In genomic region chr15:82983416-82984026, GRCm38 (mm10) we compare ENCODE assay signal across 8 mouse cellular contexts. TPM values are rescaled to one million over a fixed set of nuclear protein-coding genes. Genes with fewer than 3 reads are reported as not detected.
DNase-seq lines count a peak whose midpoint lies in the region; ATAC-seq lines count a peak whose summit lies in the region.

No protein-coding gene starts in this region.

- peaks cover 12 to 37% of the 10 kb centered on the region in 2 experiments for H3K4me1 ChIP-seq in heart, embryonic 14.5 days (ENCODE audit: control insufficient read depth in 2 of 2, insufficient read depth in 2 of 2, low read length in 2 of 2)
- peaks cover 52% of the 10 kb centered on the region for H3K4me1 ChIP-seq in kidney, embryonic 16.5 days (ENCODE audit: insufficient read depth, low read length)
- peaks cover 62% of the 10 kb centered on the region for H3K4me1 ChIP-seq in neural tube, embryonic 12.5 days

- peak; percentile 55 to 70 for DNase-seq in cerebellum, postnatal 14 days
- no peak for DNase-seq in cerebellum, adult 8-10 months
- DNase-seq in embryo, embryonic 10.5 days (ENCODE audit: low spot score) = peak; percentile 78
- no peak for DNase-seq in ovary, adult 18-20 months (ENCODE audit: low spot score)

- H3K27ac ChIP-seq in heart, embryonic 14.5 days (replicated peaks in 1 of 2; ENCODE audit: control insufficient read depth in 1 of 2, insufficient read depth in 1 of 2, low read depth in 2 of 2, low read length in 2 of 2) = 0 out of 4 replicates have a peak overlapping the region, but pooled peaks of 1 of the 2 experiments have one; percentile 2
- peak overlapping the region; percentile 35; the same call in 1 of the 2 replicates for H3K27ac ChIP-seq in kidney, embryonic 16.5 days (ENCODE audit: low read length)
- peak overlapping the region; percentile 62 for H3K27ac ChIP-seq in neural tube, embryonic 12.5 days

- WGBS in heart, embryonic 14.5 days = 32% methylated on average over 9 of the region's 9 CpGs
- WGBS in kidney, embryonic 16.5 days = 17% methylated on average over 9 of the region's 9 CpGs
- 1% methylated on average over 9 of the region's 9 CpGs for WGBS in neural tube, embryonic 12.5 days

- H3K9ac ChIP-seq in heart, embryonic 14.5 days (ENCODE audit: low read length) = no peak overlapping the region
- H3K9ac ChIP-seq in kidney, embryonic 16.5 days (replicated peaks; ENCODE audit: low read length) = no peak overlapping the region
- peak overlapping the region; percentile 33; the same call in 1 of the 2 replicates for H3K9ac ChIP-seq in neural tube, embryonic 12.5 days

- 0 out of 2 replicates have a peak overlapping the region, but pooled peaks have one; percentile 22 for H3K4me2 ChIP-seq in heart, embryonic 14.5 days (ENCODE audit: low read length)
- no peak overlapping the region for H3K4me2 ChIP-seq in kidney, embryonic 16.5 days (replicated peaks; ENCODE audit: low read depth, low read length)
- H3K4me2 ChIP-seq in neural tube, embryonic 12.5 days (replicated peaks) = peak overlapping the region; percentile 53

- ATAC-seq in heart, embryonic 14.5 days (ENCODE audit: insufficient number of reproducible peaks, insufficient read depth, low FRiP score, low read depth) = no peak
- ATAC-seq in kidney, embryonic 16.5 days (ENCODE audit: low FRiP score, low TSS enrichment) = peak; percentile 77
- peak; percentile 51 for ATAC-seq in neural tube, embryonic 12.5 days (ENCODE audit: low FRiP score, low read depth)
- no peak for ATAC-seq in granulocyte monocyte progenitor cell, adult 5-6 weeks (replicated peaks; ENCODE audit: poor library complexity, severe bottlenecking)

- no peak overlapping the region for H3K4me3 ChIP-seq in heart, embryonic 14.5 days (ENCODE audit: control insufficient read depth in 1 of 2, insufficient read depth in 1 of 2, low read depth in 1 of 2, low read length in 2 of 2)
- H3K4me3 ChIP-seq in kidney, embryonic 16.5 days (ENCODE audit: low read length) = no peak overlapping the region
- H3K4me3 ChIP-seq in neural tube, embryonic 12.5 days = no peak overlapping the region

- H3K27me3 ChIP-seq in heart, embryonic 14.5 days (ENCODE audit: control insufficient read depth, insufficient read depth, low read length) = peaks cover 16% of the 10 kb centered on the region
- H3K27me3 ChIP-seq in kidney, embryonic 16.5 days (ENCODE audit: insufficient read depth, low read length) = peaks cover 14% of the 10 kb centered on the region
- H3K27me3 ChIP-seq in neural tube, embryonic 12.5 days (replicated peaks) = peaks cover 67% of the 10 kb centered on the region

- H3K9me3 ChIP-seq in heart, embryonic 14.5 days (ENCODE audit: control insufficient read depth, low read length) = no peaks in the 10 kb centered on the region
- H3K9me3 ChIP-seq in kidney, embryonic 16.5 days (ENCODE audit: low read length) = no peaks in the 10 kb centered on the region
- H3K9me3 ChIP-seq in neural tube, embryonic 12.5 days = no peaks in the 10 kb centered on the region

- H3K36me3 ChIP-seq in heart, embryonic 14.5 days (ENCODE audit: control insufficient read depth, insufficient read depth, low read length) = no peaks in the 10 kb centered on the region
- H3K36me3 ChIP-seq in kidney, embryonic 16.5 days (ENCODE audit: insufficient read depth, low read length) = no peaks in the 10 kb centered on the region
- H3K36me3 ChIP-seq in neural tube, embryonic 12.5 days = no peaks in the 10 kb centered on the region

RNA-seq across cellular contexts. Expression of gene Tcf20, which starts 4.2 kb away (rescaled TPM):
- 6.7 and 7.2 TPM in 2 replicates for polyA plus RNA-seq in heart, embryonic 14.5 days (2014; fragmentation: Nextera tagmentation; extraction: Ambion mirVana)
- 7.3 and 8.3 TPM in 2 replicates for polyA plus RNA-seq in kidney, embryonic 16.5 days (2015; fragmentation: Nextera tagmentation; extraction: Ambion mirVana)
- polyA plus RNA-seq in neural tube, embryonic 12.5 days (2016; fragmentation: Nextera tagmentation; extraction: Ambion mirVana) = 9.8 and 11.8 TPM in 2 replicates
- total RNA-seq in granulocyte monocyte progenitor cell, adult 5-6 weeks (2014; fragmentation: Nextera tagmentation) = 52.2 and 56.9 TPM in 2 replicates
- total RNA-seq in granulocyte monocyte progenitor cell, adult 5-6 weeks (2017) = 76.8 and 81.2 TPM in 2 replicates

RNA-seq across cellular contexts. Expression of gene Nfam1, which starts 49.6 kb away (rescaled TPM):
- 1.9 and 2.6 TPM in 2 replicates for polyA plus RNA-seq in heart, embryonic 14.5 days (2014; fragmentation: Nextera tagmentation; extraction: Ambion mirVana)
- polyA plus RNA-seq in kidney, embryonic 16.5 days (2015; fragmentation: Nextera tagmentation; extraction: Ambion mirVana) = 2.6 and 3.3 TPM in 2 replicates
- 2.4 and 2.9 TPM in 2 replicates for polyA plus RNA-seq in neural tube, embryonic 12.5 days (2016; fragmentation: Nextera tagmentation; extraction: Ambion mirVana)
- total RNA-seq in granulocyte monocyte progenitor cell, adult 5-6 weeks (2014; fragmentation: Nextera tagmentation) = 60.7 and 62.4 TPM in 2 replicates
- 45.3 and 52.8 TPM in 2 replicates for total RNA-seq in granulocyte monocyte progenitor cell, adult 5-6 weeks (2017)

Comparison
In these comparisons a context has a peak if more than half of its experiments do, and no peak if none do; other contexts are left out.
1. DNase-seq: peak in cerebellum, postnatal 14 days (2 of 2) and embryo, embryonic 10.5 days (single experiment); none in cerebellum, adult 8-10 months (single experiment) and ovary, adult 18-20 months (single experiment).
2. ATAC-seq: peak in kidney, embryonic 16.5 days (single experiment) and neural tube, embryonic 12.5 days (single experiment); none in heart, embryonic 14.5 days (single experiment) and granulocyte monocyte progenitor cell, adult 5-6 weeks (single experiment).